Mouse (Mus musculus) liver, adult 2 months (tissue): ENCODE measurements around the gene Rag1.

Experiments used
- CTCF ChIP-seq: fragments of 200-500 bp; IDR thresholded peaks from 2 replicates; pipeline ENCODE4 v1.5.1; 2011; ENCODE audit warnings: low read depth, low read length, control low read depth
- POLR2A ChIP-seq: fragments of 200-500 bp; IDR thresholded peaks from 2 replicates; pipeline ENCODE4 v1.6.1; 2011; ENCODE audit warnings: low read length, control low read depth; ENCODE audit not compliant: insufficient read depth; ENCODE audit errors: extremely low read depth

- no peak for TF ChIP-seq CTCF
- no peak for TF ChIP-seq POLR2A
These were observed 16.4 kb upstream of the Rag1 start for GRCm38 (mm10) chr2:101665703-101666092.
